Mouse (Mus musculus): ENCODE measurements at regions not wholly inside any gene's neighbourhood (a gene's known extent, or its start where the extent isn't known, plus 50 kb on each side); places are given as distances from the start of the nearest gene placed in this dataset.
"Not testable (repeated sequence)": the region's sequence is repeated elsewhere in the genome, so short reads cannot be mapped to it uniquely, and the experiment has no call there.

GRCm38 (mm10) chr2:81848836-81849410 is 204.1 kb upstream of the Zfp804a start:
- no peak overlapping the region for H3K4me3 ChIP-seq (ENCODE audit: low read depth, low read length)
- no peak overlapping the region for H3K9ac ChIP-seq (ENCODE audit: low read depth, low read length)
- H3K27ac ChIP-seq (ENCODE audit: low read depth, low read length) = no peak overlapping the region
- no peaks in the 10 kb centered on the region for H3K36me3 ChIP-seq (ENCODE audit: control insufficient read depth, insufficient read depth, low read length)
- no peaks in the 10 kb centered on the region for H3K27me3 ChIP-seq (ENCODE audit: control insufficient read depth, insufficient read depth, low read length)
- no peaks in the 10 kb centered on the region for H3K4me1 ChIP-seq (ENCODE audit: control insufficient read depth, insufficient read depth, low read length)
- H3K9me3 ChIP-seq (replicated peaks; ENCODE audit: control insufficient read depth, low read length) = no peaks in the 10 kb centered on the region
- H3K4me2 ChIP-seq = no peak overlapping the region
- 24% methylated on average over 4 of the region's 4 CpGs for WGBS (ENCODE audit: insufficient replicate concordance)
- no peak for ATAC-seq (replicated peaks; ENCODE audit: insufficient number of reproducible peaks, low FRiP score, low TSS enrichment)

DNA sequence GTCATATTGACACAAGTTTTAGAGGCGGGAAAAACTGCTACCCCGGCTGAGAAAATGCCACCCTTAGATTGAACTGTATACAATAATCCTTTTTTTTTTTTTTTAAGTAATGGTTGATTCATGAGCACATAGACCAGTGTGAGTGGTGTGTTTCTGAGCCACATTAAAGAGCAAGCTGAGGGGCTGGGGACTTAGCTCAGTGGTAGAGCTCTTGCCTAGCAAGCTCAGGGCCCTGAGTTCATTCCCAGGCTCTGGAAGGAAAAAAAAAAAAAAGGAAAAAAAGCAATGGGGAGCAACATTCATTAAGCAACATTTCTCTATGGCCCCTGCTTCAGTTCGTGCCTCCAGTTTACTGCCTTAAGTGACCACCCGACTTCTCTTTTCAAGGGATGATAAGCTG is 203.1 kb upstream of the Zfp804a start:
- no peak overlapping the region for H3K4me3 ChIP-seq (ENCODE audit: low read depth, low read length)
- H3K9me3 ChIP-seq (replicated peaks; ENCODE audit: control insufficient read depth, low read length) = no peaks in the 10 kb centered on the region
- H3K4me1 ChIP-seq (ENCODE audit: control insufficient read depth, insufficient read depth, low read length) = no peaks in the 10 kb centered on the region
- H3K4me2 ChIP-seq = no peak overlapping the region
- ATAC-seq (replicated peaks; ENCODE audit: insufficient number of reproducible peaks, low FRiP score, low TSS enrichment) = no peak
- no peaks in the 10 kb centered on the region for H3K36me3 ChIP-seq (ENCODE audit: control insufficient read depth, insufficient read depth, low read length)
- WGBS (ENCODE audit: insufficient replicate concordance) = 71% methylated on average over 4 of the region's 4 CpGs
- no peak overlapping the region for H3K27ac ChIP-seq (ENCODE audit: low read depth, low read length)
- no peaks in the 10 kb centered on the region for H3K27me3 ChIP-seq (ENCODE audit: control insufficient read depth, insufficient read depth, low read length)
- H3K9ac ChIP-seq (ENCODE audit: low read depth, low read length) = no peak overlapping the region

DNA sequence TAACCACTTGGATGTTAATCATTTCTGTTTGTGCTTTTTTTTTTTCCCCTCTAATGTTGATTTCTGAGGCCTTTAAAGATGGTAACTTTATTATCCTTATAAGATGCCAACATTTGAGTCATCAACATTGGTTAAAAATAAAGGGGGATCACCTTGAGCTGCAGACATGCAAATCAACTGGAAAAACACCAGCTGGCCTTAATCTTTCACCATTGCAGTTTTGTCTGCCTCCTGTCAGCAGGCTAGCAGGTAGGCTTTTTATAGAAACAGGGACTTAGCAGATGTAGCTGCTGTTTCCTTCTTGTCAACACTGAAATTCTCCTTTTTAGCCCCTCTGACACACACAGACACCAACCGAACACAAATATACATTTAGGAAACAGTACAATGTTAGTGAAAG is 167.6 kb upstream of the Zfp804a start:
- Histone ChIP-seq H3K9ac (ENCODE audit: low read depth, low read length) (no peak overlapping the region), H3K4me1 (ENCODE audit: control insufficient read depth, insufficient read depth, low read length) (no peaks in the 10 kb centered on the region), H3K4me2 (no peak overlapping the region), H3K4me3 (ENCODE audit: low read depth, low read length) (no peak overlapping the region), H3K9me3 (replicated peaks; ENCODE audit: control insufficient read depth, low read length) (no peaks in the 10 kb centered on the region), H3K36me3 (ENCODE audit: control insufficient read depth, insufficient read depth, low read length) (no peaks in the 10 kb centered on the region), H3K27ac (ENCODE audit: low read depth, low read length) (no peak overlapping the region), H3K27me3 (ENCODE audit: control insufficient read depth, insufficient read depth, low read length) (no peaks in the 10 kb centered on the region)
- WGBS (ENCODE audit: insufficient replicate concordance) = 28% methylated on average over 1 of the region's 1 CpGs
- no peak for ATAC-seq (replicated peaks; ENCODE audit: insufficient number of reproducible peaks, low FRiP score, low TSS enrichment)

GRCm38 (mm10) chr2:81892570-81892969 is 160.5 kb upstream of the Zfp804a start:
- WGBS (ENCODE audit: insufficient replicate concordance) = 14% methylated on average over 7 of the region's 7 CpGs
- H3K27ac ChIP-seq (ENCODE audit: low read depth, low read length); H3K9ac ChIP-seq (ENCODE audit: low read depth, low read length); H3K4me2 ChIP-seq; H3K4me3 ChIP-seq (ENCODE audit: low read depth, low read length); H3K4me1 ChIP-seq (ENCODE audit: control insufficient read depth, insufficient read depth, low read length); H3K9me3 ChIP-seq (replicated peaks; ENCODE audit: control insufficient read depth, low read length); H3K27me3 ChIP-seq (ENCODE audit: control insufficient read depth, insufficient read depth, low read length); H3K36me3 ChIP-seq (ENCODE audit: control insufficient read depth, insufficient read depth, low read length): not testable (repeated sequence)
- ATAC-seq (replicated peaks; ENCODE audit: insufficient number of reproducible peaks, low FRiP score, low TSS enrichment) = 0 out of 2 replicates have a peak, but pooled peaks have one; percentile 49

DNA sequence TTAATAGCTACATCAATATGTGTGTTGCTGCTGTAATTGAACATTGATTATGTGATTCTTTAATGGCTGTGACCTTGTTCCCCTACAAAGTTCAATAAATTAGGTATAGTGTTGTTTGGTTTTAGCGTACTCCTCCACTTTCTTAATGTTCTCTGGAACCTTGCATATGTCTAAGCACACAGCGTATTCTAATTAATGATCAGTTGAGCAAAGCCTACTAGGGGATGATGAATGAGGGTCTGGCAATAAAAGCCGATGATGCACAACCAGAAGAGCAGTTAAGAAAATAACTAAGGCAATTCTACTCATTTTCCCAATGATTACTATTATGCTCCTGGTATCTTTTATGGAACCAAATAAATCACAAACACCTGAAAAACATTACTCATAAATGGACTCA is 113.7 kb upstream of the Zfp804a start:
- no peak overlapping the region for H3K27ac ChIP-seq (ENCODE audit: low read depth, low read length)
- no peak overlapping the region for H3K4me3 ChIP-seq (ENCODE audit: low read depth, low read length)
- no peak overlapping the region for H3K9ac ChIP-seq (ENCODE audit: low read depth, low read length)
- no peaks in the 10 kb centered on the region for H3K36me3 ChIP-seq (ENCODE audit: control insufficient read depth, insufficient read depth, low read length)
- no peaks in the 10 kb centered on the region for H3K9me3 ChIP-seq (replicated peaks; ENCODE audit: control insufficient read depth, low read length)
- ATAC-seq (replicated peaks; ENCODE audit: insufficient number of reproducible peaks, low FRiP score, low TSS enrichment) = no peak
- H3K27me3 ChIP-seq (ENCODE audit: control insufficient read depth, insufficient read depth, low read length) = no peaks in the 10 kb centered on the region
- H3K4me2 ChIP-seq = no peak overlapping the region
- WGBS (ENCODE audit: insufficient replicate concordance) = 88% methylated on average over 3 of the region's 3 CpGs
- H3K4me1 ChIP-seq (ENCODE audit: control insufficient read depth, insufficient read depth, low read length) = no peaks in the 10 kb centered on the region
